Mouse (Mus musculus): ENCODE data around the gene Ccdc151. TPM values are rescaled to one million over a fixed set of nuclear protein-coding genes. Genes with fewer than 3 reads are reported as not detected.
A peak's percentile ranks its signal among the peaks of the same experiment; 100 is the strongest.

Gene Ccdc151
- total RNA-seq (2021) = 1 to 10 TPM; 8.2 to 9.1 TPM

- DNase-seq (ENCODE audit: low spot score in 2 of 2) = peak; percentile 100
- intact Hi-C loops (cut with DNase I) = loop anchor here (2.0 kb wide), 1 partner anchor 46 kb away; no protein-coding TSS in a partner anchor
These were observed at the start of gene Ccdc151, which contains the start of gene Prkcsh for GRCm38 (mm10) chr9:22002194-22003162. TSS of gene Ccdc151 (minus strand) at chr9:22002634. TSS of gene Prkcsh (plus strand) at chr9:22002806.

GRCm38 (mm10) chr9:22051958-22052254 lies 49.5 kb upstream of the Ccdc151 start, which contains the start of gene Elavl3:
TSS of gene Elavl3 (minus strand) at chr9:22052023.
- intact Hi-C loops (cut with DNase I) = loop anchor here (5.0 kb wide), 1 partner anchor 90 kb away; the partner anchor contains the start of gene Epor
- peak; percentile 86 to 90 for DNase-seq (ENCODE audit: low spot score in 2 of 2)

- intact Hi-C loops (cut with DNase I) = loop anchor here (5.0 kb wide), 1 partner anchor 89 kb away; the partner anchor contains the start of gene Epor
- DNase-seq (ENCODE audit: low spot score in 2 of 2) = no peak
These were observed 48.9 kb upstream of the Ccdc151 start for GRCm38 (mm10) chr9:22051161-22051957.

GRCm38 (mm10) chr9:22050351-22050889 lies 48.0 kb upstream of the Ccdc151 start:
- intact Hi-C loops (cut with DNase I) = loop anchor here (5.0 kb wide), 1 partner anchor 88 kb away; the partner anchor contains the start of gene Epor

GRCm38 (mm10) chr9:22049721-22050270 lies 47.4 kb upstream of the Ccdc151 start:
- intact Hi-C loops (cut with DNase I) = loop anchor here (5.0 kb wide), 1 partner anchor 87 kb away; the partner anchor contains the start of gene Epor
- DNase-seq (ENCODE audit: low spot score in 2 of 2) = no peak

More at GRCm38 (mm10) chr9:22050351-22050889, 48.0 kb upstream of the Ccdc151 start:
- DNase-seq (ENCODE audit: low spot score in 2 of 2) = peak; percentile 62 to 70

- intact Hi-C loops (cut with DNase I) = no loop called here
- DNase-seq (ENCODE audit: low spot score in 2 of 2) = no peak
These were observed 46.9 kb upstream of the Ccdc151 start for GRCm38 (mm10) chr9:22049315-22049714.

- DNase-seq (ENCODE audit: low spot score in 2 of 2) = no peak
- intact Hi-C loops (cut with DNase I) = no loop called here
These were observed 44.9 kb upstream of the Ccdc151 start for GRCm38 (mm10) chr9:22047329-22047728.

GRCm38 (mm10) chr9:22041832-22042231 lies 39.4 kb upstream of the Ccdc151 start:
- intact Hi-C loops (cut with DNase I) = no loop called here
- no peak for DNase-seq (ENCODE audit: low spot score in 2 of 2)

GRCm38 (mm10) chr9:22037826-22038225 lies 35.4 kb upstream of the Ccdc151 start:
- intact Hi-C loops (cut with DNase I) = no loop called here
- DNase-seq (ENCODE audit: low spot score in 2 of 2) = no peak

- intact Hi-C loops (cut with DNase I) = no loop called here
- DNase-seq (ENCODE audit: low spot score in 2 of 2) = no peak
These were observed 33.0 kb upstream of the Ccdc151 start for GRCm38 (mm10) chr9:22035300-22036044.

GRCm38 (mm10) chr9:22030386-22030785 lies 28.0 kb upstream of the Ccdc151 start:
- peak in 1 of 2 experiments; percentile 63 for DNase-seq (ENCODE audit: low spot score in 2 of 2)

GRCm38 (mm10) chr9:22028467-22028866 lies 26.0 kb upstream of the Ccdc151 start:
- intact Hi-C loops (cut with DNase I) = no loop called here
- no peak for DNase-seq (ENCODE audit: low spot score in 2 of 2)

More at GRCm38 (mm10) chr9:22030386-22030785, 28.0 kb upstream of the Ccdc151 start:
- intact Hi-C loops (cut with DNase I) = no loop called here

- intact Hi-C loops (cut with DNase I) = no loop called here
- no peak for DNase-seq (ENCODE audit: low spot score in 2 of 2)
These were observed 22.2 kb upstream of the Ccdc151 start for GRCm38 (mm10) chr9:22024592-22024991.

GRCm38 (mm10) chr9:22017208-22017825 lies 14.9 kb upstream of the Ccdc151 start:
- intact Hi-C loops (cut with DNase I) = no loop called here
- DNase-seq (ENCODE audit: low spot score in 2 of 2) = no peak

- DNase-seq (ENCODE audit: low spot score in 2 of 2) = no peak
- intact Hi-C loops (cut with DNase I) = no loop called here
These were observed 13.8 kb upstream of the Ccdc151 start for GRCm38 (mm10) chr9:22016245-22016644.

GRCm38 (mm10) chr9:22012731-22013130 lies 10.3 kb upstream of the Ccdc151 start:
- intact Hi-C loops (cut with DNase I) = no loop called here
- no peak for DNase-seq (ENCODE audit: low spot score in 2 of 2)

GRCm38 (mm10) chr9:22011055-22011454 lies 8.6 kb upstream of the Ccdc151 start:
- no peak for DNase-seq (ENCODE audit: low spot score in 2 of 2)
- intact Hi-C loops (cut with DNase I) = no loop called here

GRCm38 (mm10) chr9:22004546-22004945 lies 2.1 kb upstream of the Ccdc151 start:
- intact Hi-C loops (cut with DNase I) = no loop called here
- DNase-seq (ENCODE audit: low spot score in 2 of 2) = no peak
